Mouse (Mus musculus) kidney, embryonic 15.5 days (tissue): ENCODE measurements around the gene Selenow. TPM values are rescaled to one million over a fixed set of nuclear protein-coding genes. Genes with fewer than 3 reads are reported as not detected.

Source experiments
- ATAC-seq: fragments of 200-750 bp; cut with Nextera tagmentation; replicated peaks from 2 replicates; pipeline ENCODE4 v1.8.0; 2017; ENCODE audit warnings: moderate TSS enrichment; ENCODE audit not compliant: low FRiP score
- H3K27ac ChIP-seq: fragments of 300-500 bp; sonication (generic); 2 replicates; pipeline ENCODE4 v1.5.1; 2015; ENCODE audit warnings: mild to moderate bottlenecking, inconsistent platforms
- H3K27me3 ChIP-seq: fragments of 300-500 bp; sonication (generic); 2 replicates; pipeline ENCODE4 v1.6.1; 2015; ENCODE audit warnings: inconsistent platforms
- H3K36me3 ChIP-seq: fragments of 300-500 bp; sonication (generic); 2 replicates; pipeline ENCODE4 v1.6.1; 2015; ENCODE audit warnings: inconsistent platforms
- H3K4me1 ChIP-seq: fragments of 300-500 bp; sonication (generic); 2 replicates; pipeline ENCODE4 v1.6.1; 2015; ENCODE audit warnings: inconsistent platforms
- H3K4me2 ChIP-seq: fragments of 300-500 bp; sonication (generic); 2 replicates; pipeline ENCODE4 v1.6.1; 2015; ENCODE audit warnings: moderate library complexity, mild to moderate bottlenecking, inconsistent platforms
- H3K4me3 ChIP-seq: fragments of 300-500 bp; sonication (generic); replicated peaks from 2 replicates; pipeline ENCODE4 v1.5.1; 2015; ENCODE audit warnings: mild to moderate bottlenecking, inconsistent platforms
- H3K9ac ChIP-seq: fragments of 300-500 bp; sonication (generic); 2 replicates; pipeline ENCODE4 v1.6.1; 2015; ENCODE audit warnings: mild to moderate bottlenecking, inconsistent platforms
- H3K9me3 ChIP-seq: fragments of 300-500 bp; sonication (generic); replicated peaks from 2 replicates; pipeline ENCODE4 v1.6.1; 2016; ENCODE audit warnings: inconsistent platforms
- WGBS: fragments of 180-500 bp; shearing (Covaris S2); methylation state at CpG from one replicate; pipeline ENCODE4 v1.1.7; 2015; ENCODE audit warnings: mixed read lengths; 5-methylcytosine and 5-hydroxymethylcytosine counted together
- polyA plus RNA-seq: library from polyadenylated mRNA; unstranded; fragments of >200 nt; fragmentation: Nextera tagmentation; extraction: Ambion mirVana; gene quantifications from 2 replicates; pipeline ENCODE4 v1.2.1, GENCODE M21; 2015

Selenow gene
- polyA plus RNA-seq, 1 experiment from 2014 or later, result 745 TPM

- H3K36me3 ChIP-seq, result peaks cover 45% of the 10 kb centered on the region
- 0 out of 2 replicates have a peak, but pooled peaks cover 4% of the 10 kb centered on the region for H3K9me3 ChIP-seq
- H3K4me3 ChIP-seq, result peak overlapping the region; percentile 37
Measured at GRCm38 (mm10) chr7:15955509-15955908, 33.3 kb upstream of the Selenow start.

GRCm38 (mm10) chr7:15954978-15955443 lies 32.8 kb upstream of the Selenow start:
- 0 out of 2 replicates have a peak, but pooled peaks cover 4% of the 10 kb centered on the region for H3K9me3 ChIP-seq
- peak overlapping the region; percentile 37 for H3K4me3 ChIP-seq
- H3K9ac ChIP-seq, result peak overlapping the region; percentile 31
- peak overlapping the region; percentile 60 for H3K27ac ChIP-seq
- H3K4me2 ChIP-seq, result peak overlapping the region; percentile 66
- no peaks in the 10 kb centered on the region for H3K27me3 ChIP-seq
- ATAC-seq, result peak; percentile 77
- peaks cover 50% of the 10 kb centered on the region for H3K36me3 ChIP-seq
- WGBS, result 3% methylated on average over 21 of the region's 21 CpGs
- peaks cover 17% of the 10 kb centered on the region for H3K4me1 ChIP-seq

More at GRCm38 (mm10) chr7:15955509-15955908, 33.3 kb upstream of the Selenow start:
- 21% methylated on average over 7 of the region's 7 CpGs for WGBS
- Histone ChIP-seq H3K9ac (peak overlapping the region; percentile 31), H3K4me1 (peaks cover 17% of the 10 kb centered on the region), H3K27me3 (no peaks in the 10 kb centered on the region), H3K27ac (peak overlapping the region; percentile 60), H3K4me2 (peak overlapping the region; percentile 66)
- no peak for ATAC-seq

GRCm38 (mm10) chr7:15954436-15954835 lies 32.2 kb upstream of the Selenow start:
- peaks cover 17% of the 10 kb centered on the region for H3K4me1 ChIP-seq
- H3K27me3 ChIP-seq, result no peaks in the 10 kb centered on the region
- ATAC-seq, result no peak
- no peak overlapping the region for H3K4me2 ChIP-seq
- 0 out of 2 replicates have a peak overlapping the region, but pooled peaks have one; percentile 60 for H3K27ac ChIP-seq
- H3K9me3 ChIP-seq, result 0 out of 2 replicates have a peak, but pooled peaks cover 4% of the 10 kb centered on the region
- H3K36me3 ChIP-seq, result peaks cover 53% of the 10 kb centered on the region
- no peak overlapping the region for H3K9ac ChIP-seq
- no peak overlapping the region for H3K4me3 ChIP-seq
- 93% methylated on average over 7 of the region's 7 CpGs for WGBS

GRCm38 (mm10) chr7:15953307-15954074 lies 31.3 kb upstream of the Selenow start:
- Histone ChIP-seq H3K27me3 (no peaks in the 10 kb centered on the region), H3K9ac (no peak overlapping the region), H3K27ac (no peak overlapping the region), H3K9me3 (0 out of 2 replicates have a peak, but pooled peaks cover 4% of the 10 kb centered on the region), H3K4me3 (no peak overlapping the region), H3K4me1 (peaks cover 24% of the 10 kb centered on the region), H3K36me3 (peaks cover 48% of the 10 kb centered on the region), H3K4me2 (no peak overlapping the region)
- no peak for ATAC-seq
- WGBS, result 93% methylated on average over 13 of the region's 13 CpGs

GRCm38 (mm10) chr7:15952416-15952815 lies 30.2 kb upstream of the Selenow start:
- Histone ChIP-seq H3K36me3 (peaks cover 42% of the 10 kb centered on the region), H3K4me1 (peaks cover 32% of the 10 kb centered on the region), H3K4me3 (no peak overlapping the region), H3K27ac (no peak overlapping the region), H3K9ac (no peak overlapping the region), H3K27me3 (no peaks in the 10 kb centered on the region), H3K4me2 (no peak overlapping the region), H3K9me3 (0 out of 2 replicates have a peak, but pooled peaks cover 4% of the 10 kb centered on the region)
- 78% methylated on average over 3 of the region's 3 CpGs for WGBS
- ATAC-seq, result no peak

- H3K36me3 ChIP-seq, result peaks cover 32% of the 10 kb centered on the region
Measured at GRCm38 (mm10) chr7:15950008-15950407, 27.8 kb upstream of the Selenow start.

GRCm38 (mm10) chr7:15949216-15949790 lies 27.1 kb upstream of the Selenow start:
- peaks cover 29% of the 10 kb centered on the region for H3K4me1 ChIP-seq
- no peaks in the 10 kb centered on the region for H3K27me3 ChIP-seq
- ATAC-seq, result no peak
- H3K9ac ChIP-seq, result no peak overlapping the region
- H3K27ac ChIP-seq, result peak overlapping the region; percentile 67
- peaks cover 34% of the 10 kb centered on the region for H3K36me3 ChIP-seq
- H3K4me2 ChIP-seq, result peak overlapping the region; percentile 65
- 79% methylated on average over 7 of the region's 7 CpGs for WGBS
- H3K9me3 ChIP-seq, result 0 out of 2 replicates have a peak, but pooled peaks cover 4% of the 10 kb centered on the region
- no peak overlapping the region for H3K4me3 ChIP-seq

More at GRCm38 (mm10) chr7:15950008-15950407, 27.8 kb upstream of the Selenow start:
- Histone ChIP-seq H3K4me2 (no peak overlapping the region), H3K4me3 (no peak overlapping the region), H3K9me3 (0 out of 2 replicates have a peak, but pooled peaks cover 4% of the 10 kb centered on the region), H3K4me1 (peaks cover 28% of the 10 kb centered on the region), H3K27ac (no peak overlapping the region), H3K27me3 (no peaks in the 10 kb centered on the region), H3K9ac (no peak overlapping the region)
- 87% methylated on average over 15 of the region's 15 CpGs for WGBS
- ATAC-seq, result no peak

- Histone ChIP-seq H3K27ac (peak overlapping the region; percentile 67), H3K4me2 (peak overlapping the region; percentile 65), H3K27me3 (no peaks in the 10 kb centered on the region), H3K9me3 (0 out of 2 replicates have a peak, but pooled peaks cover 2% of the 10 kb centered on the region), H3K4me1 (peaks cover 32% of the 10 kb centered on the region), H3K36me3 (peaks cover 36% of the 10 kb centered on the region), H3K9ac (peak overlapping the region; percentile 29; the same call in 1 of the 2 replicates), H3K4me3 (peak overlapping the region; percentile 33)
- WGBS, result 2% methylated on average over 23 of the region's 23 CpGs
- ATAC-seq, result peak; percentile 82
Measured at GRCm38 (mm10) chr7:15948381-15948941, 26.3 kb upstream of the Selenow start.

GRCm38 (mm10) chr7:15947653-15948260 lies 25.6 kb upstream of the Selenow start:
- Histone ChIP-seq H3K36me3 (peaks cover 38% of the 10 kb centered on the region), H3K27ac (peak overlapping the region; percentile 67; the same call in 1 of the 2 replicates), H3K4me2 (peak overlapping the region; percentile 65), H3K9me3 (no peaks in the 10 kb centered on the region), H3K4me1 (peaks cover 32% of the 10 kb centered on the region), H3K27me3 (no peaks in the 10 kb centered on the region), H3K9ac (0 out of 2 replicates have a peak overlapping the region, but pooled peaks have one; percentile 29), H3K4me3 (peak overlapping the region; percentile 33; the same call in 1 of the 2 replicates)
- 47% methylated on average over 4 of the region's 4 CpGs for WGBS
- no peak; the same call in 1 of the 2 replicates for ATAC-seq

GRCm38 (mm10) chr7:15945721-15946536 lies 23.7 kb upstream of the Selenow start, which contains the start of gene Nop53:
Gene Nop53, minus strand, starts transcription at chr7:15946074.
- Histone ChIP-seq H3K4me1 (peaks cover 32% of the 10 kb centered on the region), H3K9me3 (no peaks in the 10 kb centered on the region), H3K4me3 (peak within 1 kb of the TSS; percentile 90), H3K4me2 (peak within 1 kb of the TSS; percentile 71), H3K27ac (peak within 1 kb of the TSS; percentile 98), H3K9ac (peak within 1 kb of the TSS; percentile 85), H3K27me3 (no peaks in the 10 kb centered on the region), H3K36me3 (peaks cover 48% of the 10 kb centered on the region)
- WGBS, result 2% methylated on average over 59 of the region's 59 CpGs
- ATAC-seq, result peak; percentile 91
